Mouse (Mus musculus) liver, adult 2 months (tissue): Measurements from ENCODE around the gene Ube2h.

Experiments used
- CTCF ChIP-seq: fragments of 200-500 bp; IDR thresholded peaks from 2 replicates; pipeline ENCODE4 v1.5.1; 2011; ENCODE audit warnings: low read depth, low read length, control low read depth
- POLR2A ChIP-seq: fragments of 200-500 bp; IDR thresholded peaks from 2 replicates; pipeline ENCODE4 v1.6.1; 2011; ENCODE audit warnings: low read length, control low read depth; ENCODE audit not compliant: insufficient read depth; ENCODE audit errors: extremely low read depth

GRCm38 (mm10) chr6:30265402-30265801 is 38.9 kb downstream of the Ube2h start:
- TF ChIP-seq CTCF (no peak), POLR2A (no peak)
